Mouse (Mus musculus): ENCODE results near the gene Aph1a.

DNA sequence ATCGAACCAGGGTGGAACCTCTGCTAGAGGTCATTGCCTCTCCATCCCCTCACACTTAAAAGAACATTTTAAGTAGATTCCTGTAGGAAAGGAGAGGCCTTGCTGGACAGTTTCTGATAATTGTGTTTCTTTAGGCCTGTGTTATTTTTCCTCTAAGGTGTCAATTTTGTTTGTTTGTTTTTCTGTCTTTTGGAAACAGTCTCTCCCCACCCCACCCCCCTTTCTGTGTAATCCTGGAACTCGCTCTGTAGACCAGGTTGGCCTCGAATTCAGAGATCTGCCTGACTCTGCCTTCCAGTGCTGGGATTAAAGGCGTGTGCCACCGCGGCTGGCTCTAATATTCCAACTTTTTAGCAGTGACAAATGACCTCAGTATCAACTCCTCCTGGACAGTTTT lies 34.5 kb downstream of the Aph1a start:
- no peak for TF ChIP-seq CTCF (IDR thresholded peaks at IDR 0.05; ENCODE audit: borderline replicate concordance, extremely low read depth, insufficient read depth, insufficient read length)
- TF ChIP-seq POLR2A (IDR thresholded peaks at IDR 0.05; ENCODE audit: borderline replicate concordance, extremely low read depth, insufficient read depth, insufficient read length, poor library complexity, severe bottlenecking): no peak

Measured in brain, embryonic 14.5 days (tissue).